Mouse (Mus musculus) ZHBTc4 (cell line): ENCODE data around the gene Iqcf5.
A peak's percentile ranks its signal among the peaks of the same experiment; 100 is the strongest.

Experiments
- DNase-seq: peaks from one replicate; pipeline ENCODE4 v3.0.0-alpha.2; 2011; ENCODE audit warnings: low read depth, low spot score

Iqcf5 gene

DNA sequence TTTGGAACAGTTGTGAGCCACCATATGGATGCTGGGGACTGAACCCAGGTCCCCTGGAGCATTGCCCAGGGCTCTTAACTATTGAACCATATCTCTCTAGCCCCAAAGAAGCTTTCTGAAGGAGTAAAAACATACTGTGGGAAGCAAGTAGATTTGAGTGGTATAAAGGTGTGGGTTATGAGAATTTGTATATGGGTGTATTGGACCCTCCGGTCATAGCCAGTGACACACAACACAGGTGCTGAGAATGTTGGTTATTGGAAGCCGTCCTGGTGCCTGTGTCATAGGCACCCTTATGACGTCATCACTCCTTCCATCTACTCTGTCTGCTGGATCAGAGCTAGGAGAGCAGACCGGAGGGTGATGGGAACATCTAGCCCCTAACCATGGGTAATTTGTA is at the start of gene Iqcf5:
Iqcf5 (plus strand) TSS at position 301 of the 400 bp plus-strand sequence.
- DNase-seq = no peak

DNA sequence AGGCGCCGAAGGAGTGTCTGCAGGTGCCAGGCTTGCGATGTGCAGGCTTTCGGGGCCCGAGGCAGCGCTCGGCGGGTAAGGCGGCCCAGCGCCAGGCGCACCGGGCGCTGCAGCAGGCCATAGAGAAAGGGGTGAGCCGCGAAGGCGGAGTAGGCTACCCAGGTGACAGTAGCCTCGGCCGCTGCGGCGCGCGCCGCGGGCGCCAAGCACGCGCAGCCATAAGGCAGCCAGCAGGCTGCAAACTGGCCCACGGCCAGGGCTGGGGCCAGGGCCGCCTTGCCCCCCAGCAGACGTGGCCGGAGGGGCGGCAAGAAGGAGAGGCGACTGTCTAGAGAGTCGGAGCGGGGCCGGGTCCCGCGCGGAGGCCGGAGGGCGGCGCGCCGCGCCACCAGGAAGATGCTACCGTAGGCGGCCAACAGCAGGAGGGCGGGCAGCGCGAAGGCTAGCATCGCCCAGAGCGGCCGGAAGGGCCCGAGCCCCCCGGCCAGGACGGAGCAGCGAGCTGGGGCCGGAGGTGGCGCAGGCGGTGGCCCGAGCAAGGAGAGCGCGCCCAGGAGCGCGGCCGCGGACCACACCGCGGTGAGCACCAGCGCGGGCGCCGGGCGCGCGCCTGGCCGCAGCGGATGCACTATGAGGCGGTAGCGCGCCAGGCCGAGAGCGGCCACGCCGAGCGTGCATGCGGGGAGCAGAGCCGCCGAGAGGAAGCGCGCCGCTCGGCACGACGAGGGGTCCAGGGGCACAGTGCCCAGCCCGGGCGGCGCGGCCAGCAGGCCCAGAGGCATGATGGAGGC is 49.4 kb upstream of the Iqcf5 start:
- peak; percentile 77 for DNase-seq

- no peak for DNase-seq
These were observed 48.7 kb upstream of the Iqcf5 start, which contains the start of gene Gpr62 for GRCm38 (mm10) chr9:106465571-106466200. TSS of gene Gpr62 (minus strand) at chr9:106465938.

DNA sequence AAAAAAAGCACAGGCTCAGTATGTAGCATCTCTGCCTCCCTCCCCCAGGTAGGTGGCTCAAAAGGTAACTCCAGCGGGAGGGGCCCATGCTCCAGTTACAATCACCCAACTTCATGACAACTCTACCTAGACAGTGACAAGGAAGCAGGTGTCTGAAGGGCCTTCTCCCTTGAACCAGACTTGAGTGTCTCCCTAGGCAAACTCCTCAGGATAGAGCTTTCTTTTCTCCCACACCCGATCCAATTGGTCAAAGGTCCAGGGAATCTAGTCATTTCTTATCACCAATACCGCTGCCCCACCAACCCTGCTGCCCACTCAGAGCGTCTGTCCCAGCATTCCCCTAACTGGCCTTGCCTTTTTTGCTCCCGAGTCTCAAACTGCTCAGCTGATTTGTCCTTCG is 47.7 kb upstream of the Iqcf5 start:
- no peak for DNase-seq

DNA sequence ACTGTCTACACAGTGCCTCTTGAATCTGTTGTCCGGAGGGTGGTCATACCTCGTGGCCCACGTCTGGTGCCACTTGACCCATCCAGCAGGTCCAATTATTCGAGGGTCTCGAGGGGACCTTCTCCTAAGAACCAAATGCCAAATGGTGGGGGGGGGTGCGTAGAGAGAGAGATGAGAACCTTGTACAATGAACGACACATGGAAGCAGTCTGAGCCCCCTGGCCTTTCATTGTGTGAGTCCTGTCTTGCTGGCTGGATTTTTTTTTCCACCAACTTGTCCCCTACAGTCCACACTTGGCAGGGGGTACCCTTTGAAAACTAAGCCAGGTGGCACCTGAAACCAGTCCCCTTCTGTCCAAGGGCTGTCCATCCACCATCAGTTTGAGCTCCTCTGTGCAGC is 46.6 kb upstream of the Iqcf5 start:
- DNase-seq = no peak

DNA sequence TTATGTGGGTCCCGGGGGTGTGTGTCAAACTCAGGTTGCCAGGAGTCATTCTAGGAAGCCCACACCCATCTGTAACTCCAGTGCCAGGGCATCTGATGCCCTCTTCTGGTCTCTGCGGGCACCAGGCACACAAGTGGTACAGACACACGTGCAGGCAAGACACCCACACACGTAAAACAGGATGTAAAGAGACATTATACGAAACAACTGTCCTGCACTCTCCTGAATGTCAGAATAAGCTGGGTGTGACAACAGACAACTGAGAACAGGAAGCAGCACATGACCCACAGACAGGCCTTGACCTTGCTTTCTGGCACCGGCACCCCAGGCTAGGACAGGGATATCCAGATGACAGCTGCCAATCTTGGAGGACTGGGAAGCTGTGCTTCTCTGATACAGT is 45.1 kb upstream of the Iqcf5 start:
- no peak for DNase-seq

GRCm38 (mm10) chr9:106469776-106470175 is 44.6 kb upstream of the Iqcf5 start:
- no peak for DNase-seq

GRCm38 (mm10) chr9:106470991-106471750 is 43.2 kb upstream of the Iqcf5 start:
- DNase-seq = no peak

GRCm38 (mm10) chr9:106471892-106472291 is 42.5 kb upstream of the Iqcf5 start:
- DNase-seq = peak; percentile 93

DNA sequence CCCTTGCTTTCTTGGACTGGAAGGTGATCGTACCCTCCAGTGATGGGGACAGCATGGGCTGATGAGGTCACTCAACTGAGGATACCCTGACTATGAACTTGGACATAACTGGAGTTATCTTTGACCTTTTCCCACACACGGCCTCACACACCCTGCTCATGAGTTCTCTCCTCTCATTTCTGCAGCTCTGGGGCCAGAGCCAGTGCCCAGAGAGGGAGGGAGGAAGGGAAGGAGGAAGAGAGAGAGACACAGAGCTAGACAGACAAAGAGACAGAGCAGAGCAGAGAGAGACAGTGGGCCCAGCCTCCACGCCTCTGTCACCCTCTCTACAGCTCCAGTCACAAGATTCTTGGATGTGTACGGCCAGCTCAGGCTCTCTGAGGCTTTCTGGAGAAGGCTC is 42.1 kb upstream of the Iqcf5 start:
- no peak for DNase-seq

GRCm38 (mm10) chr9:106473081-106473752 is 41.2 kb upstream of the Iqcf5 start:
- no peak for DNase-seq

DNA sequence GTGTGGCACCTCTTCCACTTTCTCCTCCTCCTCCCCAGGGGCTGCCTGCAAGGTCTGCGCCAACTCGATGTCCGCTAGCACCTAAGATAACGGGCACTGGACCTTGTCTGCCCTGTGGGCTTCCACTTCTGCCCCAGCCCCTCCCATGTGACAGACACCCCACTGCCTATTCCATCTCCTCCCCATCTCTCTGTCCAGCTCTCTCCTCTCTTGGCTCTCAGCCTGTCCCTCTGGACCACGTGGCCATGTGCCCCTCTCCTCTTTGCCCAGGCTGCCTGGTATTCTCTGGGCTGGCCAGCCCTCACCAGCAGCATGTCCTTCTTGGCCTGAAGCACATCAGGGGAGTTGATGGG is 40.6 kb upstream of the Iqcf5 start:
- no peak for DNase-seq

GRCm38 (mm10) chr9:106474456-106474855 is 39.9 kb upstream of the Iqcf5 start:
- peak; percentile 93 for DNase-seq

- DNase-seq = peak; percentile 87
These were observed 39.3 kb upstream of the Iqcf5 start for GRCm38 (mm10) chr9:106475046-106475445.

GRCm38 (mm10) chr9:106475663-106476001 is 38.7 kb upstream of the Iqcf5 start, which contains the start of gene Rrp9:
TSS of gene Rrp9 (plus strand) at chr9:106475963.
- DNase-seq = no peak

GRCm38 (mm10) chr9:106476002-106476923 is 38.1 kb upstream of the Iqcf5 start:
- peak; percentile 69 for DNase-seq

GRCm38 (mm10) chr9:106476924-106477484 is 37.4 kb upstream of the Iqcf5 start, which contains the start of gene Parp3:
TSS of gene Parp3 (minus strand) at chr9:106476949.
- DNase-seq = peak; percentile 100

GRCm38 (mm10) chr9:106477649-106478048 is 36.7 kb upstream of the Iqcf5 start:
- DNase-seq = no peak

- DNase-seq = no peak
These were observed 36.3 kb upstream of the Iqcf5 start for GRCm38 (mm10) chr9:106478101-106478500.

DNA sequence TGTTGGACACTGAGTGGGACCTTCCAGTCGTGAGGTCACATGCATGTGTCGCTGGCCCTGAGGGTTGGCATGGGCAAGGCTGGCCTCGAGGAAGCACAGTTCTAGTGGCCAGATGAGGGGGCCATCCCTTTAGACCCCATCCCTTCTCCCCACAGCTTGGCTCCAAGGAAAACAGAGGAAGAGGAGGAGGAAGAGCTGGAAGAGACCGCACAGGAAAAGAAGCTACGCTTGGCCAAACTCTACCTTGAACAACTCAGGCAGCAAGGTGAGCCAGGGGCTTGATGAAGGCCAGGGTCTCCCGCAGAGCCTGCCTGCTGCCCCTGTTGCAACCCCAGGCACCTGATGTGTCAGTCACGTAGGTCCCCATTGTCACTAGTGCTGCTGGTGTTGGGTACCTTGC is 33.8 kb upstream of the Iqcf5 start:
- no peak for DNase-seq
